Mouse (Mus musculus) NIH3T3 (cell line): ENCODE data around the gene Ccdc155.
"Not testable (repeated sequence)": the region's sequence is repeated elsewhere in the genome, so short reads cannot be mapped to it uniquely, and the experiment has no call there.

ENCODE experiments used
- DNase-seq: peaks from one replicate; pipeline ENCODE4 v3.0.0-alpha.2; 2012; ENCODE audit warnings: low read depth

Ccdc155 gene

DNA sequence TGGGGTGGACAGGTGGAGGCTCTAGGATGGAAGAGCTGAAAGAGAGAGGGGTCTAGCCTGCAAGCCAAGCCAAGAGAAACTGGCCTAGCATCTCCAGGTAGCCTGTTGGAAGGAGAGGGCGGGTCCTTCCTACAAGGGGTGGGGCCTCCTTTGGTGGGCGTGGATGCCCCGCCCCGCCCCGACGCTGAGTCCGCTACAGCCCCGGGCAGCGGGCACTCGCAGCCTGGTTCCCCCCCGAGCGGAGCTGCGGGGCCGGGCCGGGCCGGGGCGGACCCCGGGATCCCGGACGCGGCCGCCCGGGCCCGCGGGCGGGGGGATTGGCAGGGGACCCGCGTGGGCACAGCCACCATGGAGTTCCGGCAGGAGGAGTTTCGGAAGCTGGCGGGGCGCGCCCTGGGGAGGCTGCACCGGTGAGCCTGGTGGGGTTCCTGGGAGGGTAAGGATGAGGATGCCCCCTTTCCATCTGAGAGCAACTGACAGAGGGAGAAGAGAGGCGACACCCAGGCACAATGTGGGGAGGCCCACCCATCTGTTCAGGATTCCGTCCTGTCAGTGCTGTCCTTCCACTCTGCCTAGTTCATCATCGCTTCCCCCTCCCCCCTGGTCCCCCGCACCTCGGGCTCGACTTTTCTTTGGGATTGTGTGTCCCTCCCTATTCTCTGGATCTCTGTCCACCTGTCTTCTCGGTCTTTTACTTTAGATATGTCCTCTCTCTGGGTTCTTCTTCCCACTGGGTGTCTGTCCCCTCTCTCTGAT lies 40.8 kb downstream of the Ccdc155 start, which contains the start of gene Slc17a7:
Gene Slc17a7, plus strand, starts transcription at position 215 of the 756 bp plus-strand sequence.
- peak; percentile 50 for DNase-seq

DNA sequence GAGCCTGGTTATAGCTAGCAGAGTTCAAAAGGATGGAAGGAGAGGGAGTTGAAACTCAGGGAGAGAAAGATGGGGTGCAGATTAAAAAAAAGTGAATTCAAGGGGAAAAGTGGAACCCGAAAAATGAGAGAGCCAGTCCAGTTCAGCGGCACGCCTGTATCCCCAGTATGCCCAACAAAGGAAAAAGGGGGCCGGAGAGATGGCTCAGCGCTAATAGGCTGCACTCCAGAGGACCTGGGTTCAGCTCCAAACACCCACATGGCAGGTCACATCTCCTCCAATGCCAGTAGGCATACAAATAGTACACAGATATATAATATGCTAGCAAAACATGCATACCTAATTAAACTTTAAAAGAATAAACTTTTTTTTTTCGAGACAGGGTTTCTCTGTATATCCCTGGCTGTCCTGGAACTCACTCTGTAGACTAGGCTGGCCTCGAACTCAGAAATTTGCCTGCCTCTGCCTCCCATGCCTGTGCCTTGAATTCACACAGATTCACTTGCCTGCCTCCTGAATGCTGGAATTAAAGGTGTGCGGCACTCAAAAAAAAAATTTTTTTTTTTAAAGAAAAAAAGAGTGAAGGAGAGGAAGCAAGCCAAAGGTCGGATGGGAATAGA lies 41.6 kb downstream of the Ccdc155 start:
- DNase-seq = no peak

DNA sequence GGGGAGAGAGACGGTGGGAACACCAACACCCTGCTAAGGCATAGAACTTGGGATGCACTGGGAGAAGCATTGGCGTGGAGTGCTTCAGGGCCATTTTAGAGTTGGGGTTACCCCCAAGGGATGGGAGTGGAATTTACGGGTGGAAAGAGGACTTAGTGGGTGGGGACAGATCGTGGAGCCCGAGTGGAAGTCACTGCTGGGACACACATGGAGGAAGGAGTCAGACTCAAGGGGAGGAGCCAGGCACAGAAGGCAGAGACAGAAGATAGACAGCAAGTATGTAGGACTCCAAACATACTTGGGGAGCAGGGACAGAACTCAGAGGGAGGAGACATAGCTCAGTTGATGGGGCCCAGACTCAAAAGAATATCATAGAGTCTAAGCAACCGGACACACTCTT lies 42.1 kb downstream of the Ccdc155 start:
- no peak for DNase-seq

DNA sequence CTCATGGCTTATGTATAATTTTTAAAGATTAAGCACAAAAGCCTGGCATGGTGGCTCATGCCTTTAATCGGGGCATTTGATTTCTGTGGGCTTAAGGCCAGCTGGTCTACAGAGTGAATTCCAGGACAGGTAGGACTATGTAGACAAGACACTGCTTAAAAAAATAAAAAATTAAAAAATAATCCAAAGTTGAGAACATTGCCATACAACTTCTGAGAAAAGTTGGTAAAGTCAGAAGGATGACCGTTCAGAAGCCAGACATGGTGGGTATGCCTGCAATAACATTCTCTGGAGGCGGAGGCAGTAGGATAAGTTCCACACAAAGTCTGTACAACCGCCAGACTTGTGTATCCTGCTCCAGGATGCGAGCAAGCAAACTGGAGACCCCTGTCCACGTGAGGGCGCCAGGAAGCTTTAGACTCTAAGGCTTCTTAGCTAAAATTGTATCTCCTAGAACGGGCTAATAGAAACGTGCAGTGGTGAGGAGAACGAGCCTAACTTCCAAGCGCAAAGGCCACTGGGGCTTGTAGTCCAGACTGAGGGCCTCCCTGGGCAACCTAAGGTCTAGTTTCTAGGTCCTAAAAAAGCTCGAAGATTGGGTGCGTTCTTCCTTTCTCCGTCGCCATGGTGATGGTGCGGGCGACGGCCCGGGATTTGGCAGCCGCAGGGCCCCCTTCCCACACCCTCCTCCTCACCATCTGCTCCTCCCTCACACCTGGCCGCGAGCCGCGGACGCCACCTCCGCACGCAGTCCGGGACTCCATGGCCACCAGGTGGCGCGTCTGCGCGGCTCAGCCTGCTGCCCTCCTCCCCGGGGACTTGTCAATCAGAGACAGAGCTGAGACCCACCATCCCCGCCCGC lies 42.8 kb downstream of the Ccdc155 start:
- DNase-seq = peak; percentile 92

DNA sequence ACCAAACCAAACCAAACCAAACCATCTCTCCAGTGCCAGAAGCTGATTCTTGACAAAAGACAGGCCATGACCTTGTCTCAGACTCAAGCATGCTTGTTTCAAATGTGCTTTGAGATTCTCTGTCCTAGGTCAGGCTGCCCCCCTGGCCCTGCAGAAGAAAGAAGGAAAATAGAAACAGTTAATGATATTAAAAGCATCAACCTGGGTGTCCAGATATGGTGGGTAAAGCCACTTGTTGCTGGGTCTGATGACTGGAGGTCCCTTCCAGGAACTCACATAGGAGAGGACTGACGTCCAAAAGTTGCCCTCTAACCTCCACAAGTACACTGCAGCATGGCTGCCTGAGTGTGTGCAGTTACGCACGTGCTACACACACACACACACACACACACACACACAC lies 43.8 kb downstream of the Ccdc155 start:
- no peak for DNase-seq

DNA sequence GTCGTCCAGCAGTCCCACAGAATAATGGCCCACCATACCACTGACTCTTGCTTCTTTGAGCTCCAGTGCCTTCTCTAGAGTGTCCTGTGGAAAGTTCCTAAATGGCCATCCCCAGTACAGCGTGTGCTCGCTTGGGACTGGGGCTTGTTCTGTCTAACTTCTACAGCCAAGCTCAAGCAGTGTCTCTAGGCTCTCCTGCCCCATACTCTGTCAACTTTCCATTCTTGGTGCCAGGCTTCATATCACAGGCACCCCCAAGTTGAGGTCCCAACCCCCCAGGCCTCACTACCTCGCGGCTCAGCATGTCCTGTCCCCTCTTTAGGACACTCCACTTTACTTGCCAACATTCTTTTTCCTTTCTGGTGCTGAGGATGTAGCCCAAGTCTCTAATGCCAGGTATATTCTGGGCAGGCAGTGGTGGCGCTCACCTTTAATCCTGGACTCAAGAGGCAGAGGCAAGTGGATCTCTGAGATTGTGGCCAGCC lies 44.3 kb downstream of the Ccdc155 start:
- DNase-seq = no peak

DNA sequence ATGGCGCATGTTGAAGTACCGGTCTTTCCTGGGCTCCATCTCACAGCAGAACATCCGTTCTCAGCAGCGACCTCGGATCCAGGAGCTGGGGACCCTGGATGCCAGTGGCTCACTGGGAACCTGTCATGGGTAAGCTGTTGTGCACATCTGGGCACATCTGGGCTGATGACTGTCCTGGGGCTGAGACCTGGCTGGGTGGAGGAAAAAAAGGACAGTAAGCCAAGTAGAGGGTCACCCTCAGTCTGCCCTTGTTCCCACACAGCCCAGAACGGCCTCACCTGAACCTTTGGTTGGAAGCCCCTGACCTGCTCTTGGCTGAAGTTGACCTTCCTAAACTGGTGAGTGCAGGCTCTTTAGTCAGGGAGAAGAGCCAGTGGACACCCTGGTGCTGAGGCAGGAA lies 45.7 kb downstream of the Ccdc155 start:
- DNase-seq = no peak

DNA sequence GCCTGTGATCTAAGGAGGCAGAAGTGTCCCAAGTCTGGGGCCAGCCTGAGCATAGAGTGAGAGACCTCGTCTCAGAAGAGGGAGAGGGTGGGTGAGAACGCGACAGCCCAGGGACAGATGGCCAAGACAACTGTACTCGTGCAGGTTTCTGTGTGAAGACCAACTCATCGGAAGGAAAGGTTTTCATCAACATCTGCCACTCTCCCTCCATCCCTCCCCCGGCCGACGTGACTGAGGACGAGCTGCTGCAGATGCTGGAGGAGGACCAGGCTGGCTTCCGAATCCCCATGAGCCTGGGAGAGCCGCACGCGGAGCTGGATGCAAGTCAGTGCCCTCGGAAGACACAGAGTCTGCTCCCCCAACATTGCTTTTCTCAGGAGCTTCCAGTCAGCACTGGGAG lies 47.2 kb downstream of the Ccdc155 start:
- no peak for DNase-seq

DNA sequence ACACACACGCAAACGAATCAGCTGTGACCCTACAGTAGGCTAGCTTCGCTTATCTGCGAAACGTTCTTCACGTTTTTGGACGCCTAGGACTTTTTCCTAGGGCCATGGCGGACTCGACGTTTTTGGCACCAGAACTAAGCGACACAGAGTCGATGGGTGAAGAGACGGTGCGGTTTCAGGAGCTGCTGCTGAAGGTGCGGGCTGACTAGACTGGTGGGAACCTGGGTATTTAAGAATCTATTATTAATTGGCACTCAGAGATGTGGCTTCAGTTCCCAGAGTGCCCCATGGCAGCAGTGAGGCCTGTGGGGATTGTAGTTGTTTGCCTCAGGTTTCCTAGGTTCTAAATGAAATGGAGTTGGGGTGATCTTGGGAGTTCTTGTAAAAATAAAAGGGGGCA lies 48.5 kb downstream of the Ccdc155 start:
- DNase-seq = no peak

DNA sequence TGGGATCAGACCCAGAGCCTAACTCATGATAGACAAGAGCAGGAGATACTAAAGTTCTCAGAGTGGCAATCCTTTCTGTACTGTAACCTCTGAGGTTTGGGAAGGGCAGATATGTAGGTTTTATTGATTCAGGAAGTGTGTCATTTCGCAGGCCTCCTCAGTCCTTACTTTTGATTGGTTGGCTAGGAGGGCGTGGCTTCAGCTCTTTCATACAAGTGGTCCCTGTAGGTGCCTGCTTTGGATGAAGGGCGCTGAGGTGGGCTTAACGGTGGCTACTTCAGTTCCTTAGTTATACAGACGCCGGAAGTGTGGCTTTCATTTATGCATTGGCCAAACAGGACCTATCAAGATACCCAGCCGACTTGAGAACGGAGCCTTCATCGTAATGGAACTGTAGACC lies 49.1 kb downstream of the Ccdc155 start:
- DNase-seq = peak; percentile 36

DNA sequence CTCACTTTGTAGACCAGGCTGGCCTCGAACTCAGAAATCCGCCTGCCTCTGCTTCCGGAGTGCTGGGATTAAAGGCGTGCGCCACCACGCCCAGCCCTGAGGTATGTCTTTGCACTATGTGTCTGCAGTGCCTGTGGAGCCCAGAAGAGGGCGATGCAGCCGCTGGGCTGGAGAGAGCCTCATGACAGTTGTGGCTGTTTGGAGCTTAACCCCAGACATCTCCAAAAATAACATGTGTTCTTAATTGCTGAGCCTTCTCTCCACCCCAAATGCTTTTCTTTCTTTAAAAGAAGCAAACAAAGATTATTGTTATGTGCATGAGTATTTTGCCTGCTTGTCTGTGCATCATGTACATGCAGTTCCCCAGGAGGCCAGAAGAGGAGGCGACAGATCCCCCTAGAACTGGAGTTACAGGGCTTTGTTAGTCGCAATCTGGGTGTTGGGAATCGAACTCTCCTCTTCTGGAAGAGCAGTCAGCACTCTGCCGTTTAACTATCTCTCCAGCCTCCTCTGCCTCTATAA lies 49.6 kb downstream of the Ccdc155 start:
- peak; percentile 89 for DNase-seq

DNA sequence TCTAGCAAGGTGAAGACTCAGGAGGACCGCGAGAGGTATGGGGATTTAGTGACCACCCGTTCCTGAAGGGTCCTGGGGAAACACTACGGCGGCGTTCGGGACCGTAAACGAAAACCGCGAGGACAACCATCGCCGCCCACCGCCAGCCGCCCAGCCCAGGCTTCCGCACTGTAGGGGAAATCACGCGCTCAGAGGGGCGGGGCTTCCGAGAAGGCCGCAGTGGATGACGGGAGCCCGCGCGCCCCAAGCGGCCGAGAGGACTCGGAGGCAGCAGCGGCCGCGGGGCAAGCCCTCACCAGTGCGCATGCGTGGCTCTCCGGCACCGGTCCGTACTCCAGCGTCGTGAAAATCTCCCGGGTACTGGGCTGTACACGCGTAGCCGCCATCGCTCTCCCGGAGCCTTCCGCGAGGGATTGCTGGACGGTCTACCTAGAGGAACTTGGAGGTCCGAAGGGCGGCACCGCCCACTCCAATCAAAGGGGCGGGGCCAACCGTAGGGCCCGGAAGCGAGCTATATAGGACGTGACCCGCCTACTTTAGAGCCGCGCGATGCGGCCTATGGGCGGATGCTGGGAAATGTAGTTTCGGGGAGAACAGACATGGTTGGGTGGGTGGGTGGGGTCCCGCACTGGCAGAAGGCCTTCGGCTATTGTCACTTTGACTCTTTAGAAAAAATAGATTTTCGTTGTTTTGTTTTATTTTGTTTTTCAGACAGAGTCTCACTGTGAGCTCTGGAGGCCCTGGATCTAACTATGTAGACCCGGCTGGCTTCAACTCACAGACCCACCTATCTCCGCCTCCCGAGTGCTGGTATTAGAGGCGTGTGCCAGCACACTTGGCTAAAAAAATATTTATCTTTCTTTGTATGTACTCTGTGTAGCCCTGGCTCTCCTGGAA lies 50.3 kb downstream of the Ccdc155 start, which contains the start of the genes Pih1d1 and Aldh16a1:
Gene Pih1d1, plus strand, starts transcription at position 208 of the 897 bp plus-strand sequence.
Gene Aldh16a1, minus strand, starts transcription at position 489 of the 897 bp plus-strand sequence.
- peak; percentile 98 for DNase-seq

DNA sequence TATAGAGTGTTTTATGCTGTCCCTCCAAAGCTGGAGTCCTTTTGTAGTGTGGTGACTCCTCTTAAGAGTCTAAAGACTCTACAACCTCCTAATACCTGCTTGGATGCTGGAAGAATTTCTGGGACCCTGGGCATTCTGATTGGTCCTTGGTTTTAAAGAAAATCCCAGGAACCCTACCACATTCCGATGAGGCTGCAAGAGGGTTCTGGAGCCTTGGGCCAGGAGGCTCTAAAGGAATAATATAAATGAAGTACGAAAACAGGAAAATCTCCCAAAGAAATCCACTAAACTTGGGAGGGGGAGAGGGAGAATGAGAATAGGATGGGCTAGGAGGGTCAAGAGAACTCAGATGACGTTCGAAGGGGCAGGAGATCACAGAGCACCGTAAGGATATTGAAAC lies 51.1 kb downstream of the Ccdc155 start:
- peak; percentile 47 for DNase-seq

DNA sequence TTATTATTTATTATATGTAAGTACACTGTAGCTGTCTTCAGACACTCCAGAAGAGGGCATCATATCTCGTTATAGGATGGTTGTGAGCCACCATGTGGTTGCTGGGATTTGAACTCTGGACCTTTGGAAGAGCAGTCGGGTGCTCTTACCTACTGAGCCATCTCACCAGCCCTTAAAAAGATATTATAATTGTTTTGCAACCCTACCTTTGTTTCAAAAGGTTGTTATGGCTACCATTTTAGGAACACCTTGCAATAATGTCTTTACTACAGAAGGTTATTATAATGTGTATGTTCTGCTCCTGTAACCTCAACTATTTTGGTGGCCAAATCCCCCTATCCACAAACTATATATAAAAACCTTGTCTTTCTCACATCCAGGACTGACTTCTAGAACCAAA lies 51.6 kb downstream of the Ccdc155 start:
- not testable (repeated sequence) for DNase-seq

DNA sequence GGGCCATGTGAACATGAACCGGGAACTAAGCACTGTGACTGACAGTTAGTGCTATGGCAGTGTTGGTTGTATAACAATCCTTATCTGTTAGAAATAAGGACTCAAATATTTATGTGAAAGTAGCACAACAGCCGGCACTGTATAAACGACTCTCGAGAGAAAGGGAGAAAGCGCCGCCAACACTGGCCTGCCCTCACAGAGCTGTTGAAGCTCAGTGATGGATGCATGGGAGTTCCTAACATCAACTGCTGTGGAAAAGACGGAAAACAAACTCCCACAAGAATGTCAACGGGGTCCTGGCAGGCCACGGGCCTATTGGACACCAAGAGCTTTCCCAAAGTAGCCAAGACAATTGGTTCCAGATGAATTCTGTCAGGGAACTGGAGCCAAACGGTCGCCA lies 53.4 kb downstream of the Ccdc155 start:
- DNase-seq = peak; percentile 78

DNA sequence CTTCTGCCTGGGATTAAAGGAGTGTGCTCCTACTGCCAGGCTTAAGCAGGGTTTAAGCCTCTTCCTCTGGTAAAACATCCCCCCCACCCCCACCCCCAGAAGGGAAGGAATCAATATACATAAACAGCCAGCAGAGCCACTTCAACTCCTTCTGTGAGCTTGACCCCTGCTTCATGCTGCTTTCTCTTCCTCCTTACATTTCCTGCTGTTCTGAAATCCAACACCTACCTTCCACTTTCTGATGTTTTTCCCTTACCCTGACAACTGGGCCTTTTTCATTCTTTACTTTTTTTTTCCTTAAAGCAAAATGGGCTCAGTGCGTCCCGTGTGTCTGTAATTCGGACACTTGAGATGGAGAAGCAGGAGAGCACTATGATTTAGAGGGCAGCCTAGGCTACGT lies 54.4 kb downstream of the Ccdc155 start:
- no peak for DNase-seq

DNA sequence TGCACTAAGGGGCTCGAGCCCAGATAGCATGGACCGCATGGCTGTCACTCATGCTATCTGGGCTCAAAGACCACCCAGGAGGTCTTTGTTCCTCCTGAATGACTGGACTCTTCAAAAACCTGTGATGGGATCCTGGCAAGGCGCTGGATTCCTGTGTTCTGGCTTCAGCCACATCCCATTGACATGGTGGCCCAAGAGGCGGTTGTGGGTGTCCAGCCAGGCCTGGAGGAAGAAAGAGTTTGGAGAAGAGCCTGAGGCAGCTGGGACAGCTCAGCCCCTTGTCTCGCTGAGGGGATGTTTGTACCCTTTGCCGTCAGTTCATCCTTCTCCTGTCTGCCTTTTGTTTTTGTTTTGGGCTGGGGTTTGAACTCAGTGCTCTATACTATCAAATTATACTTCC lies 55.1 kb downstream of the Ccdc155 start:
- DNase-seq = no peak

DNA sequence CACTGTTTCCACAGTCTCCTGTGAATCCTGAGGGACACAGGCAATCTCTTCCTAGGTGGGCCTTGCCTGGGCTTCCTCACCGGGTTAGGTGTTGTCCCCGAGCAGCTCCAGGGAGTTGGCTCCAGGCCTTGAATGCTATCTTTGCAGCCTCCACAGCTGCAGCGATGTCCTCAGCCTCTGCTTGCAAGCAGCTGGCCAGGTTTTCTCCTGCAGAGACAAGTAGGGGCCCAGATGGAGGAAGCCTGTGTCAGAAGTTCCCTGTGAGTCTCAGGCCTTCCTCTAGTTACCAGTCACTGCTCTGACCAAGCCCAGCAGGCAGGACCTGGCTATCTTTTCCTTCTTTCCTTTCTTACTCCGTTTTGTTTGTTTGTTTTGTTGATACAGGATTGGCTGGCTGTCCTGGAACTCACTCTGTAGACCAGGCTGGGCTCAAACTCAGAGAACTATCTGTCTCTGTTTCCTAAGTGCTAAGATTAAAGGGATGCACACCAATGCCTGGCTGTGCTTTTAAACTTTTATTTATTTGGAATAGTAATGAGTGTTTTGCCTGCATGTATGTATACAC lies 56.1 kb downstream of the Ccdc155 start:
- no peak for DNase-seq

DNA sequence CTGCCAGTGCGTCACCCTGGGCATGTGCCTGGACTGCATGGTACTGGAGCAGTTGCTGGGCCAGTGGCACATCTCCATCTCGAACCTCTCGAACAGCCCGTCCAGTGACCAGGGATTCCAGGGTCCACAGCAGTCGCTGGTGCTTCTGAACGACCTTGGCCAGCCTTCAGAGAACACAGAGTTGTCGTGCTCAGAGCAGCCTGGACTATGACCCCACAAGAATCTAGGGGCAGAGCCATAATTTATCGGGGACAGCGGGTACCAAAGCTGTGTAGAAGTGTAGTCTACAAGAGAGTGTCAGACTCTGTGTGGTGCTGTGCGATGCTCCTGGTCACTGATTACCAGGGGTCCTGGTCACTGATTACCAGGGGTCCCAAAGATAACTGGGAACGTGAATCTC lies 56.8 kb downstream of the Ccdc155 start:
- no peak for DNase-seq

DNA sequence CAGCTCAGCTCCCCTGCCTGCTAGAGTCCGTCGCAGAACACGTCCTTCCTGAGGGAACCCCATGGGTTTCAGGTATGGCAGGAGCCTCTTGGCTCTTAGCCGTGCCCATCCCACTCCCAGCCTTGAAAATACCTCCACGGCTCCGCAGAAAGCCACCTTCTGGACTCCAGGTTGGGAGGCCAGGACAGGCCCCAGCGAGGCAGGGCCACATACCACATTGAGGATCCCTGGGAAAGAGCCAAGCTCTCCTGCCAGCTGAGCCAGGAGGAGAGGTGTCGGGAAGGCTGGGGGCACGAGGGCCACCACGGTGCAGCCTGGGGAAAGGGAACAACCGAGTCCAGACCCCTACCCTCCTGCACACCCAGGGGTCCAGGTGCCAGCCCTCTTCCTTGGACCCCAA lies 57.4 kb downstream of the Ccdc155 start:
- no peak for DNase-seq

DNA sequence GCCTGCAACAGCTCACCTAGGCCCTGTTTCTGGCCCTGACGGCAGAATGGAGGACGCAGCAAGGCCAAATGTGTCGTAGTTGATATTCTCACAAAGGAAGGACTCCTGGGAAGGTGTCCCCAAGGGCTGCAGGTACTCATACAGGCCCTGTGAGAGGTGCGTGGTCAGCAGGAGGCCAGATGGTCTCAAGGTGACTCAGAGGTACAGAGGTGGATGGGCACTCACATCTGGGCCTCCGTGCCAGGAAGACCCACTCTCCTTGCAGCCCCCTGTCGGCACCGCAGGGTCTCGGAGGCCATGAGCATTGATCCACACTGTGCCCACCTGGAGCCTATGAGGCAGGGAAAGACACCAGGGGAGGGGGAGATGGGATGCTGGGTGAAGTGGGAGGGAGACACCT lies 59.2 kb downstream of the Ccdc155 start:
- no peak for DNase-seq
